Mouse (Mus musculus) hindbrain, postnatal 0 days (tissue): ENCODE measurements around the gene Ociad1. TPM values are rescaled to one million over a fixed set of nuclear protein-coding genes. Genes with fewer than 3 reads are reported as not detected.

ENCODE experiments used
- ATAC-seq: fragments of 200-750 bp; cut with Nextera tagmentation; 2 replicates; pipeline ENCODE4 v1.8.0; 2017; ENCODE audit warnings: mild to moderate bottlenecking, moderate TSS enrichment, moderate library complexity
- DNase-seq: peaks from one replicate; pipeline ENCODE4 v3.0.0-alpha.2; 2015; ENCODE audit warnings: low spot score
- H3K27ac ChIP-seq: fragments of 300-500 bp; sonication (generic); 2 replicates; pipeline ENCODE4 v1.5.1; 2014; ENCODE audit warnings: mild to moderate bottlenecking
- H3K27me3 ChIP-seq: fragments of 300-500 bp; sonication (generic); 2 replicates; pipeline ENCODE4 v1.6.1; 2014; ENCODE audit warnings: low read length, mixed read lengths; ENCODE audit not compliant: insufficient read depth
- H3K36me3 ChIP-seq: fragments of 300-500 bp; sonication (generic); 2 replicates; pipeline ENCODE4 v1.6.1; 2014; ENCODE audit warnings: low read length, mixed read lengths; ENCODE audit not compliant: insufficient read depth
- H3K4me1 ChIP-seq: fragments of 300-500 bp; sonication (generic); 2 replicates; pipeline ENCODE4 v1.6.1; 2014; ENCODE audit warnings: antibody characterized with exemption, low read length, mixed read lengths; ENCODE audit not compliant: insufficient read depth
- H3K4me2 ChIP-seq: fragments of 300-500 bp; sonication (generic); 2 replicates; pipeline ENCODE4 v1.6.1; 2014; ENCODE audit warnings: low read depth, mild to moderate bottlenecking, low read length, moderate library complexity, mixed read lengths
- H3K4me3 ChIP-seq: fragments of 300-500 bp; sonication (generic); 2 replicates; pipeline ENCODE4 v1.5.1; 2014; ENCODE audit warnings: low read length
- H3K9ac ChIP-seq: fragments of 300-500 bp; sonication (generic); replicated peaks from 2 replicates; pipeline ENCODE4 v1.6.1; 2014; ENCODE audit warnings: mild to moderate bottlenecking, low read length, moderate library complexity, mixed read lengths
- H3K9me3 ChIP-seq: fragments of 300-500 bp; sonication (generic); 2 replicates; pipeline ENCODE4 v1.6.1; 2016; ENCODE audit warnings: low read length, mixed read lengths
- CTCF ChIP-seq: IDR thresholded peaks from 2 replicates; pipeline ENCODE4 v1.5.1; 2016; ENCODE audit warnings: antibody characterized with exemption, control low read depth, low read depth
- WGBS: fragments of 180-500 bp; shearing (Covaris S2); extraction: QIAGEN DNeasy Blood & Tissue Kit; methylation state at CpG from one replicate; pipeline ENCODE4 v1.1.7; 2014; 5-methylcytosine and 5-hydroxymethylcytosine counted together
- polyA plus RNA-seq: library from polyadenylated mRNA; unstranded; fragments of >200 nt; fragmentation: Nextera tagmentation; extraction: Ambion mirVana; gene quantifications from 2 replicates; pipeline ENCODE4 v1.2.1, GENCODE M21; 2015
- total RNA-seq: library from RNA; depleted of rRNA; stranded (reverse); fragments of >200 nt; gene quantifications from 2 replicates; pipeline ENCODE4 v1.2.3, GENCODE M21; 2014

Ociad1 gene
- total and polyA plus RNA-seq, 2 experiments from 2014 or later = 138 to 386 TPM

DNA sequence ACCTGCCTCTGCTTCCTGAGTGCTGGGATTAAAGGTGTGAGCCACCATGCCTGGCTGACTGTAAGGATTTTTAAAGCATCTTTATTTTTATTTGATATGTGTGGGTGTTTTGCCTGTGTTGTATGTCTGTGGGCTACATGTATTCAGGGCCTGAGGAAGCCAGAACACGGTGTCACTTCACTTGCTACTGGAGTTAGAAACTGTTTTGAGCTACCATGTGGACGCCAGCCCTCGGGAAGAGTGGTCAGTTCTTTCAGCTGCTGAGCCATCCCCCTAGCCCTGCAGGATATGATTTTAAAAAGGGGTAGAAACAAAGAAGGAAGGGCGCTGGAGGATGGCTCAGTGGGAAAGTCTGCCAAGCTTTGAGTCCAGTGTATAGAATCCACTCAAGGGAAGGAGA lies 3.3 kb downstream of the Ociad1 start:
- no peak overlapping the region for H3K9ac ChIP-seq
- WGBS = 72% methylated on average over 4 of the region's 4 CpGs
- TF ChIP-seq CTCF = no peak
- ATAC-seq = no peak
- peaks cover 14% of the 10 kb centered on the region; the same call in 1 of the 2 replicates for H3K36me3 ChIP-seq
- no peaks in the 10 kb centered on the region for H3K4me1 ChIP-seq
- H3K9me3 ChIP-seq = no peaks in the 10 kb centered on the region
- no peak overlapping the region for H3K4me3 ChIP-seq
- no peak for DNase-seq
- no peak overlapping the region for H3K27ac ChIP-seq
- H3K4me2 ChIP-seq = no peak overlapping the region
- no peaks in the 10 kb centered on the region for H3K27me3 ChIP-seq

DNA sequence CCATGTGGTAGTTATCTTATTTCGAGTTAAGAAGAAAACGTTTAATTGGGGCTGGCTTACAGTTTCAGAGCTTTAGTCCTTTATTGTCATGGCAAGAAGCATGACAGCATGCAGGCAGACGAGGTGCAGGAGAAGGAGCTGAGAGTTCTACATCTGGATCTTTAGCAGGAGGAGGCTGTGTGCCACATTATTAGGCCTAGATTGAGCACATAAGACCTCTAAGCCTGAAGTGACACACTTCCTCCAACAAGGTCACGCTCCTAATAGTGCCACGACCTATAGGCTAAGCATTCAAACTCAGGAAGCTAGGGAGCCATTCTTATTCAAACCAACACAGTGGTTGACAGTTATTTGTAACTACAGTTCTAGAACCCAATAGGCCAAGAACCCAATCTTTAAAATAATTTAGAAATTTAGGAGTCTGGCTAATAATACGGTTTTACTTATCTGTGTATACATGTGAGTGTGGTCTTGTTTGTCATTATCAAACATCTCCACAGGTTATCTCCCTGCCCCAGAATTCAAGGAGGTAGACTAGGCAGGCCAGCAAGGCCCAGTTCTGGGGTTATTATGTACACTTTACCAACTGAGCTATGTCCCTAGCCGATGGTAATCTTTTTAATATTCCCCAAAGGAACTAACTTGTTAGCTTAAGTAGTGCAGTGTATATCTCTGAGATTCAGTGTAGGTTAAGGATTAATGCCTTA lies 9.2 kb downstream of the Ociad1 start:
- no peak for TF ChIP-seq CTCF
- no peak overlapping the region for H3K4me3 ChIP-seq
- no peaks in the 10 kb centered on the region for H3K4me1 ChIP-seq
- 91% methylated on average over 7 of the region's 7 CpGs for WGBS
- H3K9me3 ChIP-seq = no peaks in the 10 kb centered on the region
- peaks cover 36% of the 10 kb centered on the region for H3K36me3 ChIP-seq
- DNase-seq = no peak
- no peak overlapping the region for H3K27ac ChIP-seq
- no peak overlapping the region for H3K9ac ChIP-seq
- no peak overlapping the region for H3K4me2 ChIP-seq
- no peak for ATAC-seq
- H3K27me3 ChIP-seq = no peaks in the 10 kb centered on the region

DNA sequence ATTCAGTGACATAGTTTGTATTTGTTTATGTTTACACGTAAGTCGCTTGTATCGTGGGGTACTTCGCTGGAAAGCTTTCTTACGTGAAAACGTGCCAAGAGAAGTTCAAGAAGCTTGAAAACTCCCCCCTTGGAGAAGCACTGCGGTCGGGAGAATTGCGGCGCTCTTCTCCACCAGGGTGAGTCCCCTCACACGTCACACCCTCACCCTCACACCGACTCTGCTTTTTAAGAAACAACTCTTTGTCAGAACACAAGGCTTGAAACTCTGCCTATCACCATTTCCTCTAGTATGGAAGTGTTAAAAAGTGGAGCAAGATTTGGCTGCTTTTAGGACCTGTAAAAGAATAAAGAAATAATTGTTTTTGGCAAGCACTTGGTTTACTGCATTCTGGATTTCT lies 11.9 kb downstream of the Ociad1 start:
- no peak overlapping the region for H3K27ac ChIP-seq
- H3K9ac ChIP-seq = no peak overlapping the region
- no peak overlapping the region for H3K4me2 ChIP-seq
- H3K9me3 ChIP-seq = no peaks in the 10 kb centered on the region
- WGBS = 87% methylated on average over 12 of the region's 12 CpGs
- no peak for TF ChIP-seq CTCF
- no peak overlapping the region for H3K4me3 ChIP-seq
- no peaks in the 10 kb centered on the region for H3K4me1 ChIP-seq
- H3K36me3 ChIP-seq = peaks cover 48% of the 10 kb centered on the region
- no peaks in the 10 kb centered on the region for H3K27me3 ChIP-seq
- DNase-seq (no peak), ATAC-seq (no peak)

GRCm38 (mm10) chr5:73306486-73306885 lies 13.9 kb downstream of the Ociad1 start:
- ATAC-seq (no peak), DNase-seq (no peak)
- H3K27me3 ChIP-seq = no peaks in the 10 kb centered on the region
- peaks cover 40% of the 10 kb centered on the region for H3K36me3 ChIP-seq
- no peak overlapping the region for H3K27ac ChIP-seq
- no peaks in the 10 kb centered on the region for H3K4me1 ChIP-seq
- no peak overlapping the region for H3K9ac ChIP-seq
- no peak overlapping the region for H3K4me3 ChIP-seq
- H3K9me3 ChIP-seq = no peaks in the 10 kb centered on the region
- 94% methylated on average over 6 of the region's 6 CpGs for WGBS
- H3K4me2 ChIP-seq = no peak overlapping the region
- TF ChIP-seq CTCF = no peak

- no peaks in the 10 kb centered on the region for H3K4me1 ChIP-seq
- TF ChIP-seq CTCF = no peak
- no peaks in the 10 kb centered on the region for H3K9me3 ChIP-seq
- 96% methylated on average over 3 of the region's 3 CpGs for WGBS
- no peak for ATAC-seq
- no peak overlapping the region for H3K4me2 ChIP-seq
- DNase-seq = no peak
- H3K4me3 ChIP-seq = no peak overlapping the region
- no peak overlapping the region for H3K9ac ChIP-seq
- H3K27me3 ChIP-seq = no peaks in the 10 kb centered on the region
- peaks cover 33% of the 10 kb centered on the region for H3K36me3 ChIP-seq
- H3K27ac ChIP-seq = no peak overlapping the region
Observed at GRCm38 (mm10) chr5:73307297-73307696, 14.7 kb downstream of the Ociad1 start.

DNA sequence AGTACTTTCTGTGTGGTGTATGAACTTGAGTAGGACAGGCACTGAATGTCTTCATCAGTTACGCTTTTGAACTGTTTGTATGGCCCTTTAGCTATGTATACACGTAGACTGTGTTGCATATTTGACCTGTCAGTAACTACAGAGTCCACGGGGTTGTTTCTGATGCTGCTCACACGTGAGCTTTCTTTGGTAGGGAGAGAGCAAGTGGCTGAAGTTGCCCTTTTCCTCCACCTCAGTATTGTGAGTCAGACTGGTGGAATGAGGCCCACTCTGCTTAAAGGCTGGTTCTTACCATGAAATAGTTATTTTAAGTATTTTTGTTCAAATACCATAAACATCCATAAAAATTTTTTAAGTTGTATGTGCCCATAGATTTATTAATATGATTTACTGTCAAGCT lies 16.9 kb downstream of the Ociad1 start:
- H3K36me3 ChIP-seq = peaks cover 39% of the 10 kb centered on the region
- no peak overlapping the region for H3K27ac ChIP-seq
- TF ChIP-seq CTCF = no peak
- no peaks in the 10 kb centered on the region for H3K4me1 ChIP-seq
- no peak for DNase-seq
- no peak overlapping the region for H3K4me3 ChIP-seq
- H3K9me3 ChIP-seq = no peaks in the 10 kb centered on the region
- 91% methylated on average over 4 of the region's 4 CpGs for WGBS
- H3K4me2 ChIP-seq = no peak overlapping the region
- H3K27me3 ChIP-seq = no peaks in the 10 kb centered on the region
- no peak overlapping the region for H3K9ac ChIP-seq
- ATAC-seq = no peak

DNA sequence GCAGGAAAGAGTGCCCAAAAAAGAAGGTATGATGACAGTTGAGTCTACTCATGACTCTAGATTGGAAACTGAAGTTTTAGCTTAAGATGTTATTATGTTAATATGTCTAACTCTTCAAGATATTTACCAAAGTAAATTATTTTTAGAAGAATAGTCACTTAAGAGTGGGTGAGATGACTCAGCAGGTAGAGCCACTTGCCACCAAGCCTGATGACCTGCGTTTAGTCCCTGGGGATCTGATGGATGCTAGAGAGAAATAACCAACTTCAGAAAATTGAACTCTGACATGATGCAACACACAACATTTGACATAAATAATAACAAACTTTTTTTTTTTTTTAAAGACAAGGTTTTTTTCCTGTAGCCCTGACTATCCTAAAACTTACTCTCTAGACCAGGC lies 17.8 kb downstream of the Ociad1 start:
- TF ChIP-seq CTCF = no peak
- WGBS = 95% methylated on average over 1 of the region's 1 CpGs
- DNase-seq = no peak
- ATAC-seq = no peak
- Histone ChIP-seq H3K27me3 (no peaks in the 10 kb centered on the region), H3K36me3 (peaks cover 44% of the 10 kb centered on the region), H3K4me2 (no peak overlapping the region), H3K9ac (no peak overlapping the region), H3K4me1 (no peaks in the 10 kb centered on the region), H3K4me3 (no peak overlapping the region), H3K27ac (no peak overlapping the region), H3K9me3 (no peaks in the 10 kb centered on the region)
